Mouse (Mus musculus) megakaryocyte, embryonic 14.5 days (primary cell): ENCODE results near the gene Cracr2b.

Experiments used
- FLI1 ChIP-seq: IDR thresholded peaks from 2 replicates; pipeline ENCODE4 v1.6.1; 2012; ENCODE audit warnings: low read length, inconsistent platforms, mixed read lengths
- GATA1 ChIP-seq: IDR thresholded peaks from 3 replicates; pipeline ENCODE4 v1.6.1; 2012; ENCODE audit warnings: mixed read lengths, low read length, inconsistent platforms, borderline replicate concordance

DNA sequence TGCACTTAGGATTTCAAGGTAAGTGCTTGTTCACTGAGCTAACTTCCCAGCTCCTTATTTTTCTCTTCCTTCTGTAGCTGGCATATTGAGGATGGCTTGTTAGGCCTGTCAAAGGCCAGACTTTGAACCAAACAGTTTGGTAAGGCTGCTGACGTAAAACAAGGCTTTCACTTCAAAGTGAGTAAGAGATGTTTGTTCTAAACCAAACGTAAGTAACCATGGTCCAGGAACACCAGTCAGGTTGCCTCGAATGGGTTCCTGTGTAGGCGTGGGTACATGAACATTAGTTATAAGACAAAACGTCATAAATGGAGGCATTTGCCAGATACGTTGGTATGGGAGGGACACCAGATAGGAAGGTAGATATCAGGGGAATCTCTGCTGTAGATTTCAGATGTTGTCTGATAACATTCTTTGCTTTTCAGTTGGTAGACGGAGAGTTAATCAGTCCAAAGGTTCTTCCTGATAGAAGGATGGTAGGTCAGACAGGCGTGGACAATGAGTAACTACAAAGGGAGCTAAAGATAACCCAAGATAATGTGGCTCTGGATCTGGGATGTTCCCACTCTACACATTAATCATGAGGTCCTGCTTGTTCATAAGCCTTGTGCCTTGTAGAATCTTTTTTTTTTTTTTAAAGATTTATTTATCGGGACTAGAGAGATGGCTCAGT lies 40.7 kb upstream of the Cracr2b start:
- TF ChIP-seq GATA1 (no peak), FLI1 (no peak)
